Mouse (Mus musculus) lung, adult 2 months (tissue): Measurements from ENCODE around the gene Hfe. TPM values are rescaled to one million over a fixed set of nuclear protein-coding genes. Genes with fewer than 3 reads are reported as not detected.
"Not testable (repeated sequence)": the region's sequence is repeated elsewhere in the genome, so short reads cannot be mapped to it uniquely, and the experiment has no call there.

Experiments
- DNase-seq: peaks from one replicate; pipeline ENCODE4 v3.0.0; 2022
- H3K4me1 ChIP-seq: fragments of 200-500 bp; 2 replicates; pipeline ENCODE4 v1.6.1; 2011; ENCODE audit warnings: low read length; ENCODE audit not compliant: control insufficient read depth, insufficient read depth
- H3K4me3 ChIP-seq: fragments of 200-500 bp; replicated peaks from 2 replicates; pipeline ENCODE3; 2011; ENCODE audit warnings: low read depth, mild to moderate bottlenecking, control low read depth, low read length; ENCODE audit errors: extremely low read depth
- CTCF ChIP-seq: fragments of 200-500 bp; IDR thresholded peaks from 2 replicates; pipeline ENCODE4 v1.5.1; 2011; ENCODE audit warnings: mild to moderate bottlenecking, low read length, control low read depth; ENCODE audit not compliant: insufficient read depth
- POLR2A ChIP-seq: fragments of 200-500 bp; IDR thresholded peaks from 2 replicates; pipeline ENCODE4 v1.6.1; 2011; ENCODE audit warnings: low read depth, mild to moderate bottlenecking, control low read depth, low read length, borderline replicate concordance; ENCODE audit errors: extremely low read depth
- WGBS: fragments of 180-500 bp; shearing (Covaris S2); methylation state at CpG from one replicate; pipeline ENCODE4 v1.1.7; 2018; 5-methylcytosine and 5-hydroxymethylcytosine counted together
- polyA plus RNA-seq: library from polyadenylated mRNA; depleted of rRNA; stranded (reverse); fragments of >200 nt; gene quantifications from 2 replicates; pipeline ENCODE4 v1.2.3, GENCODE M21; 2012

The Hfe gene
- polyA plus RNA-seq, 1 experiment: 21.3 TPM

- DNase-seq: no peak
Observed at GRCm38 (mm10) chr13:23716261-23717042, 5.8 kb upstream of the Hfe start.

GRCm38 (mm10) chr13:23709714-23710373 is 810 bp downstream of the Hfe start:
- peak overlapping the region; percentile 74 for H3K4me3 ChIP-seq
- TF ChIP-seq POLR2A (no peak), CTCF (no peak)
- WGBS: 20% methylated on average over 15 of the region's 15 CpGs
- peaks cover 2% of the 10 kb centered on the region; the same call in 1 of the 2 replicates for H3K4me1 ChIP-seq
- DNase-seq: no peak

More at GRCm38 (mm10) chr13:23716261-23717042, 5.8 kb upstream of the Hfe start:
- TF ChIP-seq CTCF: no peak
- TF ChIP-seq POLR2A: no peak
- no peaks in the 10 kb centered on the region for H3K4me1 ChIP-seq
- 78% methylated on average over 5 of the region's 5 CpGs for WGBS
- H3K4me3 ChIP-seq: no peak overlapping the region

- peaks cover 2% of the 10 kb centered on the region; the same call in 1 of the 2 replicates for H3K4me1 ChIP-seq
- WGBS: 62% methylated on average over 4 of the region's 4 CpGs
- DNase-seq: no peak
Observed at GRCm38 (mm10) chr13:23708654-23709053, 2.0 kb downstream of the Hfe start.

GRCm38 (mm10) chr13:23708041-23708440 is 2.6 kb downstream of the Hfe start:
- no peak overlapping the region for H3K4me3 ChIP-seq
- TF ChIP-seq POLR2A (no peak), CTCF (no peak)
- WGBS: 87% methylated on average over 4 of the region's 4 CpGs
- peaks cover 2% of the 10 kb centered on the region; the same call in 1 of the 2 replicates for H3K4me1 ChIP-seq
- no peak for DNase-seq

More at GRCm38 (mm10) chr13:23708654-23709053, 2.0 kb downstream of the Hfe start:
- H3K4me3 ChIP-seq: no peak overlapping the region
- TF ChIP-seq POLR2A (no peak), CTCF (no peak)

GRCm38 (mm10) chr13:23706771-23707170 is 3.9 kb downstream of the Hfe start:
- Histone ChIP-seq H3K4me1 (peaks cover 2% of the 10 kb centered on the region; the same call in 1 of the 2 replicates), H3K4me3 (no peak overlapping the region)
- 95% methylated on average over 12 of the region's 12 CpGs for WGBS
- DNase-seq: no peak
- no peak for TF ChIP-seq POLR2A
- TF ChIP-seq CTCF: no peak

- 79% methylated on average over 7 of the region's 7 CpGs for WGBS
- TF ChIP-seq POLR2A: no peak
- TF ChIP-seq CTCF: no peak
- DNase-seq: no peak
- Histone ChIP-seq H3K4me3 (no peak overlapping the region), H3K4me1 (0 out of 2 replicates have a peak, but pooled peaks cover 2% of the 10 kb centered on the region)
Observed at GRCm38 (mm10) chr13:23705751-23706356, 4.8 kb downstream of the Hfe start.

GRCm38 (mm10) chr13:23702801-23703200 is 7.9 kb downstream of the Hfe start:
- not testable (repeated sequence) for DNase-seq, H3K4me3 ChIP-seq, H3K4me1 ChIP-seq
- WGBS: 61% methylated on average over 2 of the region's 2 CpGs

GRCm38 (mm10) chr13:23702220-23702619 is 8.4 kb downstream of the Hfe start:
- TF ChIP-seq CTCF (no peak), POLR2A (no peak)
- no peaks in the 10 kb centered on the region for H3K4me1 ChIP-seq
- H3K4me3 ChIP-seq: no peak overlapping the region
- WGBS: 65% methylated on average over 4 of the region's 4 CpGs
- no peak for DNase-seq

- TF ChIP-seq CTCF (peak; percentile 63), POLR2A (no peak)
- WGBS: 11% methylated on average over 8 of the region's 8 CpGs
- Histone ChIP-seq H3K4me3 (no peak overlapping the region), H3K4me1 (peaks cover 2% of the 10 kb centered on the region)
- peak; percentile 62 for DNase-seq
Observed at GRCm38 (mm10) chr13:23700786-23701520, 9.7 kb downstream of the Hfe start.
